Mouse (Mus musculus): ENCODE measurements around the gene Satb1. TPM values are rescaled to one million over a fixed set of nuclear protein-coding genes. Genes with fewer than 3 reads are reported as not detected.

Gene Satb1
- total and polyA plus RNA-seq, 3 experiments, result not detected

GRCm38 (mm10) chr17:51741126-51741525 lies 92.0 kb downstream of the Satb1 start:
- in situ Hi-C loops (cut with MboI; ENCODE audit: low pct_ligation_motif_present, low pct_unique_long_range_greater_than_20kb, low sequenced_read_pairs), result no loop called here
- no peak for TF ChIP-seq HCFC1 (IDR thresholded peaks at IDR 0.05; ENCODE audit: low read depth, low read length)
- TF ChIP-seq ZKSCAN1 (IDR thresholded peaks at IDR 0.05; ENCODE audit: borderline replicate concordance, low read depth, low read length), result no peak
- no peak for TF ChIP-seq MXI1 (IDR thresholded peaks at IDR 0.05; ENCODE audit: low read depth, low read length)
- no peak for TF ChIP-seq POLR2A (IDR thresholded peaks at IDR 0.05; ENCODE audit: low read depth, low read length)
- TF ChIP-seq JUN (IDR thresholded peaks at IDR 0.05; ENCODE audit: insufficient read depth, low read depth, low read length), result no peak
- no peak for TF ChIP-seq MEF2A (IDR thresholded peaks at IDR 0.05; ENCODE audit: borderline replicate concordance, low read depth, low read length)
- TF ChIP-seq RCOR1 (conservative IDR thresholded peaks at IDR 0.05; ENCODE audit: low read depth, low read length), result no peak
- no peak for TF ChIP-seq RAD21 (IDR thresholded peaks at IDR 0.05; ENCODE audit: low read depth, low read length)
- no peak for TF ChIP-seq CHD2 (IDR thresholded peaks at IDR 0.05; ENCODE audit: low read length)
- TF ChIP-seq E2F4 (IDR thresholded peaks at IDR 0.05; ENCODE audit: insufficient replicate concordance, low read depth, low read length), result no peak
- TF ChIP-seq TBP (conservative IDR thresholded peaks at IDR 0.05; ENCODE audit: low read depth, low read length), result no peak
- no peak for TF ChIP-seq BHLHE40 (IDR thresholded peaks at IDR 0.05; ENCODE audit: low read depth, low read length)
- no peak for TF ChIP-seq ZNF384 (IDR thresholded peaks at IDR 0.05; ENCODE audit: low read depth, low read length)
- TF ChIP-seq PAX5 (IDR thresholded peaks at IDR 0.05; ENCODE audit: low read length), result no peak
- no peak overlapping the region for H3K27ac ChIP-seq (ENCODE audit: insufficient read depth, low read depth)
- no peak for DNase-seq (ENCODE audit: extremely low read depth)
- no peak overlapping the region for H3K9ac ChIP-seq (ENCODE audit: insufficient read depth, low read depth)
- H3K4me2 ChIP-seq (ENCODE audit: insufficient read depth, low read depth, poor library complexity, severe bottlenecking), result no peak overlapping the region
- no peaks in the 10 kb centered on the region for H3K27me3 ChIP-seq (replicated peaks)
- no peaks in the 10 kb centered on the region for H3K36me3 ChIP-seq (replicated peaks in 1 of 2; ENCODE audit: control insufficient read depth in 1 of 2, insufficient read depth in 1 of 2, low read length in 1 of 2)
- peaks cover 6% of the 10 kb centered on the region for H3K9me3 ChIP-seq (replicated peaks; ENCODE audit: low read length)
- no peak overlapping the region for H3K4me3 ChIP-seq (replicated peaks in 1 of 3; ENCODE audit: low read depth in 2 of 3, low read length in 2 of 3, poor library complexity in 1 of 3)
- no peaks in the 10 kb centered on the region for H3K4me1 ChIP-seq (ENCODE audit: control insufficient read depth in 1 of 2, insufficient read depth in 2 of 2)
- H3K79me2 ChIP-seq (replicated peaks; ENCODE audit: control insufficient read depth, extremely low read depth, insufficient read depth, poor library complexity, severe bottlenecking), result no peaks in the 10 kb centered on the region
- dilution Hi-C loops (cut with MboI; ENCODE audit: extremely low pct_ligation_motif_present, extremely low pct_unique_long_range_greater_than_20kb, low sequenced_read_pairs), result no loop called here

- TF ChIP-seq NELFE (IDR thresholded peaks at IDR 0.05; ENCODE audit: low read depth, low read length) (no peak), RAD21 (IDR thresholded peaks at IDR 0.05; ENCODE audit: low read depth, low read length) (no peak), GABPA (IDR thresholded peaks at IDR 0.05; ENCODE audit: insufficient replicate concordance, low read depth, low read length) (no peak)
- no peak overlapping the region for H3K27ac ChIP-seq (ENCODE audit: insufficient read depth, low read depth)
- no peaks in the 10 kb centered on the region for H3K36me3 ChIP-seq (replicated peaks in 1 of 2; ENCODE audit: control insufficient read depth in 1 of 2, insufficient read depth in 1 of 2, low read length in 1 of 2)
- H3K4me1 ChIP-seq (ENCODE audit: control insufficient read depth in 1 of 2, insufficient read depth in 2 of 2), result no peaks in the 10 kb centered on the region
- dilution Hi-C loops (cut with MboI; ENCODE audit: extremely low pct_ligation_motif_present, extremely low pct_unique_long_range_greater_than_20kb, low sequenced_read_pairs) (no loop called here), in situ Hi-C loops (cut with MboI; ENCODE audit: low pct_ligation_motif_present, low pct_unique_long_range_greater_than_20kb, low sequenced_read_pairs) (no loop called here)
- H3K4me3 ChIP-seq (replicated peaks in 1 of 3; ENCODE audit: low read depth in 2 of 3, low read length in 2 of 3, poor library complexity in 1 of 3), result no peak overlapping the region
- DNase-seq (ENCODE audit: extremely low read depth), result no peak
- H3K9ac ChIP-seq (ENCODE audit: insufficient read depth, low read depth), result no peak overlapping the region
- no peak overlapping the region for H3K4me2 ChIP-seq (ENCODE audit: insufficient read depth, low read depth, poor library complexity, severe bottlenecking)
- H3K79me2 ChIP-seq (replicated peaks; ENCODE audit: control insufficient read depth, extremely low read depth, insufficient read depth, poor library complexity, severe bottlenecking), result no peaks in the 10 kb centered on the region
- peaks cover 6% of the 10 kb centered on the region for H3K9me3 ChIP-seq (replicated peaks; ENCODE audit: low read length)
- H3K27me3 ChIP-seq (replicated peaks), result no peaks in the 10 kb centered on the region
These were observed 92.8 kb downstream of the Satb1 start for GRCm38 (mm10) chr17:51740246-51740645.

Measured in CH12.LX (cell line).